Mouse (Mus musculus) heart, postnatal 0 days (tissue): ENCODE measurements around the gene Rab14. TPM values are rescaled to one million over a fixed set of nuclear protein-coding genes. Genes with fewer than 3 reads are reported as not detected.

Experiments used
- ATAC-seq: fragments of 200-750 bp; cut with Nextera tagmentation; 2 replicates; pipeline ENCODE4 v1.8.0; 2017; ENCODE audit warnings: low read depth, moderate number of reproducible peaks, moderate library complexity; ENCODE audit not compliant: insufficient read depth
- DNase-seq: peaks from one replicate; pipeline ENCODE4 v3.0.0-alpha.2; 2016; ENCODE audit warnings: low spot score
- H3K27ac ChIP-seq: fragments of 300-500 bp; sonication (generic); 2 replicates; pipeline ENCODE4 v1.5.1; 2014; ENCODE audit warnings: low read depth, mild to moderate bottlenecking
- H3K27me3 ChIP-seq: fragments of 300-500 bp; sonication (generic); 2 replicates; pipeline ENCODE4 v1.6.1; 2014; ENCODE audit warnings: low read length, mixed read lengths; ENCODE audit not compliant: control insufficient read depth, insufficient read depth
- H3K36me3 ChIP-seq: fragments of 300-500 bp; sonication (generic); replicated peaks from 2 replicates; pipeline ENCODE4 v1.6.1; 2014; ENCODE audit warnings: low read length, mixed read lengths; ENCODE audit not compliant: control insufficient read depth, insufficient read depth
- H3K4me1 ChIP-seq: fragments of 300-500 bp; sonication (generic); 2 replicates; pipeline ENCODE4 v1.6.1; 2014; ENCODE audit warnings: antibody characterized with exemption; ENCODE audit not compliant: control insufficient read depth, insufficient read depth
- H3K4me2 ChIP-seq: fragments of 300-500 bp; sonication (generic); 2 replicates; pipeline ENCODE4 v1.6.1; 2014; ENCODE audit warnings: low read depth, mild to moderate bottlenecking, low read length, moderate library complexity
- H3K4me3 ChIP-seq: fragments of 300-500 bp; sonication (generic); 2 replicates; pipeline ENCODE4 v1.5.1; 2014; ENCODE audit warnings: low read depth, low read length
- H3K9ac ChIP-seq: fragments of 300-500 bp; sonication (generic); replicated peaks from 2 replicates; pipeline ENCODE4 v1.6.1; 2014; ENCODE audit warnings: low read depth, low read length, mixed read lengths
- H3K9me3 ChIP-seq: fragments of 300-500 bp; sonication (generic); replicated peaks from 2 replicates; pipeline ENCODE4 v1.6.1; 2016; ENCODE audit warnings: low read length; ENCODE audit not compliant: control insufficient read depth
- CTCF ChIP-seq: IDR thresholded peaks from 2 replicates; pipeline ENCODE4 v1.5.1; 2016; ENCODE audit warnings: antibody characterized with exemption, control low read depth, low read depth
- EP300 ChIP-seq: IDR thresholded peaks from 2 replicates; pipeline ENCODE4 v1.6.1; 2016; ENCODE audit warnings: antibody characterized with exemption, low read depth
- WGBS: fragments of 180-500 bp; shearing (Covaris S2); extraction: QIAGEN DNeasy Blood & Tissue Kit; methylation state at CpG from one replicate; pipeline ENCODE4 v1.1.7; 2014; 5-methylcytosine and 5-hydroxymethylcytosine counted together
- polyA plus RNA-seq: library from polyadenylated mRNA; unstranded; fragments of >200 nt; fragmentation: Nextera tagmentation; extraction: Ambion mirVana; gene quantifications from 2 replicates; pipeline ENCODE4 v1.2.1, GENCODE M21; 2015
- total RNA-seq: library from RNA; depleted of rRNA; stranded (reverse); fragments of >200 nt; gene quantifications from 2 replicates; pipeline ENCODE4 v1.2.3, GENCODE M21; 2014; ENCODE audit warnings: low replicate concordance

The Rab14 gene
- total and polyA plus RNA-seq, 2 experiments from 2014 or later, result 130 to 349 TPM

DNA sequence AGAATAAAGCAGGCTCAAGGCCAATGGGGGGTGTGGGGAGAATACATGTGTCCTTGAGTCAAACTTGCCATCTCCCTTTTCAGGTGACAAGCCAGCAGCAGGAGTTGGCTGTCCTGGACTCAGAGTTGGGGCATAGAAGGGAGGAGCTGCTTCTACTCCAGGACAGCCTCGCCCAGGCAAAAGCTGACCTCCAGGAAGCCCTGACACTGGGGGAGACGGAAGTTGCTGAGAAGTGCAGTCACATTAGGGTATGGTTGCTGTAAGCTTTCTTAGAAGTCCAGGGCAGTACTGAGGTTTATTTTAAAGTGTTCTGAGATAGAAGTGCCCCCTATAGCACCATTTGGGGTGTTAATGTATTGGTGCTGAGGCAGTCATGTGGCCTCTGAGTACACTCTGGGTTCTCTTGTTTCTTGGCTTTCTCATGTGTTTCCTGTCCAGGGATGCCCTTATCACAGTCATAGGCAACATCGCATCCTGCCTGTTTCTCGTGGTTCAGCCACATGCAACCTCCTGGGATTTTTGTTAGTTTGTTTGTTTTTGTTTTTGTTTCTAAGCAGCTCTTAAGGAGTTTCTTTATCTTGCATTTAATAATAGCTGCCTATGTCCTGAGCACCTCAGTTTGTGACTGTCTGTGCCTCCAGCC, 39.0 kb downstream of the Rab14 start:
- Histone ChIP-seq H3K27me3 (no peaks in the 10 kb centered on the region), H3K4me2 (no peak overlapping the region), H3K9ac (no peak overlapping the region), H3K4me1 (no peaks in the 10 kb centered on the region), H3K4me3 (no peak overlapping the region), H3K9me3 (no peaks in the 10 kb centered on the region), H3K27ac (0 out of 2 replicates have a peak overlapping the region, but pooled peaks have one; percentile 6), H3K36me3 (peaks cover 69% of the 10 kb centered on the region)
- no peak for TF ChIP-seq CTCF
- TF ChIP-seq EP300, result no peak
- ATAC-seq, result 0 out of 2 replicates have a peak, but pooled peaks have one; percentile 40
- no peak for DNase-seq
- WGBS, result 53% methylated on average over 4 of the region's 4 CpGs

DNA sequence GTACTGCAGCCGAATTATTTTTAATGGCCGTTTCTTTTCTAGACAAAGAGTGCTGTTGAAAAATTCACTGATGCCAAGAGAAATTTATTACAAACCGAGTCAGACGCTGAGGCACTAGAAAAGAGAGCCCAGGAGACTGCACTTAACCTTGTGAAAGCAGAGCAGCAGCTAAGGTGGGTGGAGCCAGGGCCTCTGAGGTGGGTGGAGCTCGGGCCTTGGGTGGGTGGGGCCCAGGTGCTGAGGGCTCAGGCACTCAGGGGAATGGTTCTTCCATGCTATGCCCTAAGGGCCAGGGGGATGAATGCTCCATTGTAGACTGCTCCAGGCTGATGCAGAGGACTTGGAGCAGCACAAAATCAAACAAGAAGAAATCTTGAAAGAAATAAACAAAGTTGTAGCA, 40.7 kb downstream of the Rab14 start:
- no peaks in the 10 kb centered on the region for H3K4me1 ChIP-seq
- TF ChIP-seq EP300, result no peak
- no peak for TF ChIP-seq CTCF
- no peak overlapping the region for H3K27ac ChIP-seq
- no peak for ATAC-seq
- no peaks in the 10 kb centered on the region for H3K27me3 ChIP-seq
- peaks cover 68% of the 10 kb centered on the region for H3K36me3 ChIP-seq
- no peaks in the 10 kb centered on the region for H3K9me3 ChIP-seq
- H3K4me2 ChIP-seq, result no peak overlapping the region
- DNase-seq, result no peak
- H3K4me3 ChIP-seq, result no peak overlapping the region
- no peak overlapping the region for H3K9ac ChIP-seq
- WGBS, result 52% methylated on average over 5 of the region's 5 CpGs

DNA sequence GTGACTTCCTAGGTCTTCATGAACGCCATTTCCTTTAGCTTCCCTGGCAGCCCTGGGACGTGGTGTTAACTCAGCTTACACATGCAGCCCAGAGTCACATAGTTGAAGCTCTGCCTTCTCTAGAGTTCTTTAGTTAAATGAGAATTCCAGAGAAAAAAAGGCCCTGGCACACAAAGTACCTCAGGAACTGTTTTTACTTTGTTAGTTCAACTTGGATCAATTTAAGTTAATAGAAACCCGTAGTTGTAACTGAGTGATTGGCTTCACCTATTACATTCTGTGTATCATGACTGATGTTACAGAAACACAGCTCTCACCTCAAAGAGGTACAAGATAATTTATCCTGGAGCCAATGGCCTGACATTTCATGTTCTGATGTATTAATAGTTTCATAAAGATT, 42.6 kb downstream of the Rab14 start:
- H3K9me3 ChIP-seq, result no peaks in the 10 kb centered on the region
- H3K9ac ChIP-seq, result no peak overlapping the region
- peaks cover 66% of the 10 kb centered on the region for H3K36me3 ChIP-seq
- WGBS, result 79% methylated on average over 3 of the region's 3 CpGs
- no peaks in the 10 kb centered on the region for H3K27me3 ChIP-seq
- ATAC-seq (no peak), DNase-seq (no peak)
- H3K4me3 ChIP-seq, result no peak overlapping the region
- H3K27ac ChIP-seq, result no peak overlapping the region
- no peaks in the 10 kb centered on the region for H3K4me1 ChIP-seq
- TF ChIP-seq CTCF, result no peak
- no peak for TF ChIP-seq EP300
- H3K4me2 ChIP-seq, result no peak overlapping the region

DNA sequence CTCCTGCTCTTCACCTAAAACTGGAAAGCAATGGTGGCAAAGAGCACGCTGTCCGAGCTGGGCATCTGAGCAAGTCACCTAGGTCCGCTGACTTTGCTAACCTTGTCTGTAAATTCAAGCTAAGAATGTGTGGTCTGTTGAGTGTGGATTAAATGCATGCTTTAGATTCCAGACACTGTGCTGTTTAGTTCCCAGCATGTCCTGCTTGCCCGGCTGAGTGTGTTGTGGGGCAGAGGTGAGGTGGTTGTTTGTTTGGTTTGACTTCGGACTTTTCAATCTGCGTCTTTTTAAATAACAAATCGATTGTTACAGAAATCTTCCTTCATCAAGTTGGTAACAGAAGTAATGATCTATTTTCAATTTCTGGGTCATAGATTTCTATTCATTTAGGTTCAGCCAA, 43.1 kb downstream of the Rab14 start:
- H3K27ac ChIP-seq, result peak overlapping the region; percentile 56
- H3K4me3 ChIP-seq, result no peak overlapping the region
- no peaks in the 10 kb centered on the region for H3K9me3 ChIP-seq
- H3K36me3 ChIP-seq, result peaks cover 66% of the 10 kb centered on the region
- no peaks in the 10 kb centered on the region for H3K4me1 ChIP-seq
- H3K4me2 ChIP-seq, result no peak overlapping the region
- peak; percentile 37 for ATAC-seq
- H3K27me3 ChIP-seq, result no peaks in the 10 kb centered on the region
- no peak for DNase-seq
- no peak for TF ChIP-seq CTCF
- TF ChIP-seq EP300, result no peak
- H3K9ac ChIP-seq, result no peak overlapping the region
- 52% methylated on average over 7 of the region's 7 CpGs for WGBS

DNA sequence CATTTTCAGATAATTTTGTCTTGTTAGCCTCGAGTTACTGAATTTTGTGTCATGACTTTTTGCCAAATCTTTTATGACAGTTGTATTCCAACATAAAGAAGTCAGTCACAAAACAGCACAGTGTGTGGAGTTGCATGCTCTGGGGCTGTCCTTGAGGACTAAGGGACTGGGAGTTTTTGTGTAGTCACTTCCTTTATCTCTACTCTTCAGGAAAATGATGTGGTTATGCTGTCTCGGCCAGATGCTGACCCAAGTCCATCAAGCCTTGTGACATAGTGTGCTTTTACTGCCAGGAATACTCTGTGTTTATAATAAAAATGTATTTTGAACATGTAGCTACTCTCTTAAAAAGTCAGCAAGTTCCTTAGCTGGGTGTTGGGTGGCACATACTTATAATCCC, 43.9 kb downstream of the Rab14 start:
- H3K9me3 ChIP-seq, result no peaks in the 10 kb centered on the region
- DNase-seq (no peak), ATAC-seq (no peak)
- H3K4me2 ChIP-seq, result no peak overlapping the region
- peaks cover 66% of the 10 kb centered on the region for H3K36me3 ChIP-seq
- 63% methylated on average over 2 of the region's 2 CpGs for WGBS
- H3K4me1 ChIP-seq, result no peaks in the 10 kb centered on the region
- no peaks in the 10 kb centered on the region for H3K27me3 ChIP-seq
- TF ChIP-seq EP300 (no peak), CTCF (no peak)
- H3K9ac ChIP-seq, result no peak overlapping the region
- H3K27ac ChIP-seq, result peak overlapping the region; percentile 56; the same call in 1 of the 2 replicates
- H3K4me3 ChIP-seq, result no peak overlapping the region
